Mouse (Mus musculus) liver, adult 2 months (tissue): ENCODE measurements around the gene Grap.

ENCODE experiments used
- CTCF ChIP-seq: fragments of 200-500 bp; IDR thresholded peaks from 2 replicates; pipeline ENCODE4 v1.5.1; 2011; ENCODE audit warnings: low read depth, low read length, control low read depth
- POLR2A ChIP-seq: fragments of 200-500 bp; IDR thresholded peaks from 2 replicates; pipeline ENCODE4 v1.6.1; 2011; ENCODE audit warnings: low read length, control low read depth; ENCODE audit not compliant: insufficient read depth; ENCODE audit errors: extremely low read depth

GRCm38 (mm10) chr11:61667248-61667647 is 14.2 kb downstream of the Grap start:
- TF ChIP-seq CTCF (no peak), POLR2A (no peak)
